Mouse (Mus musculus): ENCODE data around the gene Daam1. TPM values are rescaled to one million over a fixed set of nuclear protein-coding genes. Genes with fewer than 3 reads are reported as not detected.

Gene Daam1
- polyA plus RNA-seq, 1 experiment = 8.3 TPM

- peak overlapping the region; percentile 65 for H3K27ac ChIP-seq (replicated peaks; ENCODE audit: low read depth, low read length)
- H3K4me1 ChIP-seq (ENCODE audit: control insufficient read depth, insufficient read depth, insufficient read length, low read length) = peaks cover 16% of the 10 kb centered on the region
- H3K4me3 ChIP-seq (ENCODE audit: insufficient read depth, low read depth, low read length) = no peak overlapping the region
These were observed 33.6 kb downstream of the Daam1 start for GRCm38 (mm10) chr12:71864544-71864897.

- no peak overlapping the region for H3K27ac ChIP-seq (replicated peaks; ENCODE audit: low read depth, low read length)
- H3K4me3 ChIP-seq (ENCODE audit: insufficient read depth, low read depth, low read length) = no peak overlapping the region
- peaks cover 18% of the 10 kb centered on the region for H3K4me1 ChIP-seq (ENCODE audit: control insufficient read depth, insufficient read depth, insufficient read length, low read length)
These were observed 35.1 kb downstream of the Daam1 start for GRCm38 (mm10) chr12:71865937-71866336.

GRCm38 (mm10) chr12:71867345-71868240 is 36.7 kb downstream of the Daam1 start:
- no peak overlapping the region for H3K27ac ChIP-seq (replicated peaks; ENCODE audit: low read depth, low read length)
- peaks cover 21% of the 10 kb centered on the region for H3K4me1 ChIP-seq (ENCODE audit: control insufficient read depth, insufficient read depth, insufficient read length, low read length)
- H3K4me3 ChIP-seq (ENCODE audit: insufficient read depth, low read depth, low read length) = no peak overlapping the region

GRCm38 (mm10) chr12:71870644-71871043 is 39.8 kb downstream of the Daam1 start:
- Histone ChIP-seq H3K4me3 (ENCODE audit: insufficient read depth, low read depth, low read length) (no peak overlapping the region), H3K4me1 (ENCODE audit: control insufficient read depth, insufficient read depth, insufficient read length, low read length) (peaks cover 19% of the 10 kb centered on the region), H3K27ac (replicated peaks; ENCODE audit: low read depth, low read length) (no peak overlapping the region)

- Histone ChIP-seq H3K4me3 (ENCODE audit: insufficient read depth, low read depth, low read length) (no peak overlapping the region), H3K4me1 (ENCODE audit: control insufficient read depth, insufficient read depth, insufficient read length, low read length) (peaks cover 28% of the 10 kb centered on the region), H3K27ac (replicated peaks; ENCODE audit: low read depth, low read length) (no peak overlapping the region)
These were observed 41.5 kb downstream of the Daam1 start for GRCm38 (mm10) chr12:71872330-71872729.

GRCm38 (mm10) chr12:71874561-71874960 is 43.7 kb downstream of the Daam1 start:
- Histone ChIP-seq H3K4me3 (ENCODE audit: insufficient read depth, low read depth, low read length) (no peak overlapping the region), H3K27ac (replicated peaks; ENCODE audit: low read depth, low read length) (no peak overlapping the region), H3K4me1 (ENCODE audit: control insufficient read depth, insufficient read depth, insufficient read length, low read length) (peaks cover 27% of the 10 kb centered on the region)

GRCm38 (mm10) chr12:71874984-71875383 is 44.1 kb downstream of the Daam1 start:
- Histone ChIP-seq H3K4me1 (ENCODE audit: control insufficient read depth, insufficient read depth, insufficient read length, low read length) (peaks cover 27% of the 10 kb centered on the region), H3K4me3 (ENCODE audit: insufficient read depth, low read depth, low read length) (no peak overlapping the region), H3K27ac (replicated peaks; ENCODE audit: low read depth, low read length) (no peak overlapping the region)

GRCm38 (mm10) chr12:71875761-71876489 is 45.0 kb downstream of the Daam1 start:
- Histone ChIP-seq H3K4me3 (ENCODE audit: insufficient read depth, low read depth, low read length) (no peak overlapping the region), H3K4me1 (ENCODE audit: control insufficient read depth, insufficient read depth, insufficient read length, low read length) (peaks cover 25% of the 10 kb centered on the region), H3K27ac (replicated peaks; ENCODE audit: low read depth, low read length) (no peak overlapping the region)

- Histone ChIP-seq H3K4me1 (ENCODE audit: control insufficient read depth, insufficient read depth, insufficient read length, low read length) (peaks cover 36% of the 10 kb centered on the region), H3K4me3 (ENCODE audit: insufficient read depth, low read depth, low read length) (no peak overlapping the region), H3K27ac (replicated peaks; ENCODE audit: low read depth, low read length) (no peak overlapping the region)
These were observed 50.1 kb downstream of the Daam1 start for GRCm38 (mm10) chr12:71880987-71881386.

- peaks cover 36% of the 10 kb centered on the region for H3K4me1 ChIP-seq (ENCODE audit: control insufficient read depth, insufficient read depth, insufficient read length, low read length)
- H3K27ac ChIP-seq (replicated peaks; ENCODE audit: low read depth, low read length) = no peak overlapping the region
These were observed 50.6 kb downstream of the Daam1 start for GRCm38 (mm10) chr12:71881477-71881876.

GRCm38 (mm10) chr12:71883066-71883711 is 52.3 kb downstream of the Daam1 start:
- H3K27ac ChIP-seq (replicated peaks; ENCODE audit: low read depth, low read length) = no peak overlapping the region; the same call in 1 of the 2 replicates
- H3K4me1 ChIP-seq (ENCODE audit: control insufficient read depth, insufficient read depth, insufficient read length, low read length) = peaks cover 38% of the 10 kb centered on the region

More at GRCm38 (mm10) chr12:71881477-71881876, 50.6 kb downstream of the Daam1 start:
- H3K4me3 ChIP-seq (ENCODE audit: insufficient read depth, low read depth, low read length) = no peak overlapping the region

GRCm38 (mm10) chr12:71885170-71885574 is 54.3 kb downstream of the Daam1 start:
- H3K4me1 ChIP-seq (ENCODE audit: control insufficient read depth, insufficient read depth, insufficient read length, low read length) = peaks cover 47% of the 10 kb centered on the region
- H3K4me3 ChIP-seq (ENCODE audit: insufficient read depth, low read depth, low read length) = no peak overlapping the region
- peak overlapping the region; percentile 66 for H3K27ac ChIP-seq (replicated peaks; ENCODE audit: low read depth, low read length)

More at GRCm38 (mm10) chr12:71883066-71883711, 52.3 kb downstream of the Daam1 start:
- no peak overlapping the region for H3K4me3 ChIP-seq (ENCODE audit: insufficient read depth, low read depth, low read length)

GRCm38 (mm10) chr12:71885717-71886116 is 54.8 kb downstream of the Daam1 start:
- Histone ChIP-seq H3K4me3 (ENCODE audit: insufficient read depth, low read depth, low read length) (peak overlapping the region; percentile 29; the same call in 1 of the 2 replicates), H3K4me1 (ENCODE audit: control insufficient read depth, insufficient read depth, insufficient read length, low read length) (peaks cover 47% of the 10 kb centered on the region)

GRCm38 (mm10) chr12:71886406-71886805 is 55.5 kb downstream of the Daam1 start:
- peak overlapping the region; percentile 66 for H3K27ac ChIP-seq (replicated peaks; ENCODE audit: low read depth, low read length)
- H3K4me3 ChIP-seq (ENCODE audit: insufficient read depth, low read depth, low read length) = no peak overlapping the region
- H3K4me1 ChIP-seq (ENCODE audit: control insufficient read depth, insufficient read depth, insufficient read length, low read length) = peaks cover 47% of the 10 kb centered on the region

More at GRCm38 (mm10) chr12:71885717-71886116, 54.8 kb downstream of the Daam1 start:
- peak overlapping the region; percentile 66 for H3K27ac ChIP-seq (replicated peaks; ENCODE audit: low read depth, low read length)

- H3K27ac ChIP-seq (replicated peaks; ENCODE audit: low read depth, low read length) = no peak overlapping the region
- H3K4me3 ChIP-seq (ENCODE audit: insufficient read depth, low read depth, low read length) = no peak overlapping the region
- peaks cover 45% of the 10 kb centered on the region for H3K4me1 ChIP-seq (ENCODE audit: control insufficient read depth, insufficient read depth, insufficient read length, low read length)
These were observed 56.1 kb downstream of the Daam1 start for GRCm38 (mm10) chr12:71886941-71887340.

Measured in brown adipose tissue, adult 24 weeks (tissue).